Mouse (Mus musculus): Measurements from ENCODE around the gene Srrm4.

Gene Srrm4

DNA sequence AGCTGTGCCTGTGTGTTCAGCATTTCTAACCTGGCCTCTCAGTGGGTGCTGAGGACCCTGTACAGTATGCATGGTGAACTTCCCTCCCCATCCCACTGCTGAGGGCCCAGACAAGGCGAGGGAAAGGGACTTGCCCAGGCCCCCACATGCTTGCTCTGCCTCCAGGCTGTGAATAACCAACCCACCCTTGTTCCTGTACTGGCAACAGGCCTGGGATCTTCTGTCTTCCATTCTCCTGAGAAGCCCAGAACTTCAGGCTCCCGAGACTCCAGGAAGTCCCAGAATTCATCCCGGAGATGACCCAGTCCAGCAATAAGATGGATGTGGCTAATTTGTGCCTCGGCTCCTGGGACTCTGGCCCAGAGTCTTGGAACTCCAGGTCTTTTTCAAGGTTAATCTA lies 105.5 kb downstream of the Srrm4 start:
- DNase-seq, result peak in 1 of 2 experiments; percentile 4

DNA sequence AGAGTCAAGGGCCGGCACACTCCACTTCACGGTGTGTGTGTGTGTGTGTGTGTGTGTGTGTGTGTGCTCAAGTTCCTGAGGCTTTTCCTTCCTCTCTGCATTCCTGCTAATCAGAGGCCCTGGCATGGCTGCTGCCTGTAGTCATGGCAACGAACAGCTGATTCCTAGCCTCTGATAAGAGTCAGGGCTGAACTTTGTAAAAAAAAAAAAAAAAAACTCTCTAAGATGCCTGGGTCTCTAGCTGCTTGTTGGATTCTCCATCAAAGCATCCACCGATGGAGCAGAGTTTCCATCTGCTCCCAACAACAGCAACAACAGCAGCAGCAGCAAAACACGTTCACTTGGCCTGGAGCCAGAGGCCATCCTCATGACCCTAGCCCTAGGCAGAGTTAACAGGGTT lies 106.5 kb downstream of the Srrm4 start:
- peak; percentile 54 to 69 for DNase-seq

DNA sequence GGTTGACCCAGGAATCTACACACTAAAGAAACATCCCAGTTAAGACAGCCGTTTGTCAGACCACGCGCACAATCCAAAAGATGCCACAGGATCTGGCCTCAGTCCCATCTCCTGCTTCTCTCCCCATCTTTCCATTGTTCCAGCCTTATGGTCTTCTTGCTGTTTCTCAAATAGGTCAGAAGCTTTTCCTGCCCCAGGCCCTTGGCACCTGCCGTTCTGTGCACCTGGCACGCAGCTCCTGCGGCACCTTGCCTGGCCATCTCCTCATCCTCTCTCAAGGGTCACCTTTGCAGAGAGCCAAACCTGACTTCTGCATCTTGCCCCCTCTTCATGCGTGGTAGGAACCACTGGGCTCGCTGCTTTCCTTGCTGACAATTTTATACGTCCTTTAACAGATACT lies 107.4 kb downstream of the Srrm4 start:
- DNase-seq, result no peak

DNA sequence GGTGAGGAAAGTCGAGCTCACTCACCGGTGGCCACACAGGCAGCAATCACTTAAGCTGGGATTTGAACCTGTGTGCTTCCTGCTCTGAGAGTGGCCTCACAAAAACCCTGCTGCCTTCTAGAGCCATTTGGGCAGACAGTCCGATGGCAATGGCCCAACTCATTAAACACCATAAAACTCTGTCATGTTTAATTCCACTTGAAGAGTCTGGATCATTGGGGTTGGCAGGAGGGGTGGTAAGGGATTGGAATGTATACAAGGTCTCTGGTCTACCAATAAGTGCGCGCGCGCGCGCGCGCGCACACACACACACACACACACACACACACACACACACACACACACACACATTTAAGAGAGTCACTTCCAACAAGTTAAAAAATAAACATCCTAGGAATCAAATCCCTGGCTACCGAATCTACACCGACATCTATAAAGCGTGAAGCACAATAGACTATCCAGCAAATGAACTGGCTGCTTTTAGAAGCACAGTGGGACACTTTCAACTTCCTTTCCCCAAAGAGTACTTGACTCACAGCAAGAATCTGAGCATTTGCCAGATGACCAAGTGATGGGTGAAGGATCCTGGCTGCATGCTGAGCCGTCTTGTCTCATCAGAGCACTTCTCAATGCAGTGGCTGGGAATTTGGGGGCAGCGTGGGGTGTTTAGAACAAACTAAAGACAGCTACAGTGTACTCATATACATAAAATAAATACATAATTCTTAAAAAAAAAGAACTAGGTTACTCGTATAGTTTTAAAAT lies 112.8 kb downstream of the Srrm4 start:
- DNase-seq, result no peak

DNA sequence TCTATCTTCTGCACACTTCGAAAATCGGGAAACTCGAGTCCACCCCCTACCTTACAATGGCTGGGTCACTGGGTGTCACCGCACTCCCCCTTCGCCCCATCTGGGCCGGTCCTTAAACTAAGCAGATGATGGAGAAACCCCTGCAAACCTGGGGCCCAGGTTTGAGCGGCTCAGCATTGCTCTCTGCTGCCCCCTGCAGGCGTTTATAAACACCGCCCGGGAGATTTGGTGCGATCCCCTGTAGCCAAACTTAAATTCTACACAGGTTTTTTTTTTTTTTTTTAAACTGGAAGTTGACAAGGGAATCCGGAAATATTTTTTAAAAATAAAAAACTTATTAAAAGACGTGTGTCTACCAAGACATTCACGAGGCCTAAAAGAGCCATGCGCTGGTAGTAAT lies 115.6 kb downstream of the Srrm4 start:
- DNase-seq, result peak in 1 of 2 experiments; percentile 10

DNA sequence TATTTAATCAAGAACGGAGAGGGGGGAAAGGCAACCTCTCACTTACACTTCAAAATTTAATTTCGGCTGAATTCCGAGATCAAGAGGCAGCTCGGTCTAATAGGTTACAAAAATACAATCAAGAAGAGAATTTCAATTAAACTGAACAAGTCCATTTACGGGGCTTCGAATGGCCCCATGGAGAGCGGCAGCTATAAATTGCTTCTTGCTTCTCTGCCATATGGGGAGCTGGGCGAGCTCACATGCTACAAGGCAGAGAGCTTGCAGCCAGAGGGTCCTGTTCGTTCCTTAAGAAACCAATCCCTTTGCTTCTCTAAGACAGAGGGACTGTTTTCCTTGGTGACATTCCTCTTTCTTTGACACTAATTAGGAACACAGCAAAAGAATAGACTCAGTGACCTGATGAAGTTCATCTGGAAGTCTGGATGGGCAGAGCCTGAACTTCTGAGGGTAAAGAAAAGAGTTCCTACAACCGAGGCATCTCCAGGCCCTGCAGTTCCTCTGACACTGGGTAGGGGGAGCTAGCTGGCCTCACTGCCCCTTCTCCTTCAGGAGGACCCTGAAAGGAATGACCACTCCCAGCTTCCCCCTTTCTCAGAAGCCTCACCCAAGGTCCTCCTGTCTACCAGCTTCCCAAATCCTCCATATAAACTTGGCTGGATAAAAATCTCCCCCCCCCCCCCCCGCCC lies 130.1 kb downstream of the Srrm4 start:
- no peak for DNase-seq

DNA sequence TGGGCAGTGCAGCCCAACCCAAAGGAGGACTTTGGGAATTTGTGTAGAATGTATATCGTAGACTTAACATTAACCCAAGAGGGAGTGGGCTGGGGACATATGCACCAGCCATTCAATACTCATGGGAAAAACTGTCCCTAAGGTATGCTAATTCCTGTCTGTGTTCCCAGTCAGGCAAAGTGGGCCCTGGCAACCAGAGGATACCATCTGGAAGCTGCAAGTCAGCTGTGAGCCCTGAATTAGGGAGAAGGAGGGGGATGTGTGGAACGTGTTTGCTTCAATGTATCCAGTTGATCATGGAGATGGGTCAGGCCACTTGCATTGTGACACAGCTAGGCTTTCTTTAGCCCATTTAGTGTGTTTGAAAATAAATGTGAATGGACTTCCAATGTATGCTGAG lies 131.6 kb downstream of the Srrm4 start:
- no peak for DNase-seq

DNA sequence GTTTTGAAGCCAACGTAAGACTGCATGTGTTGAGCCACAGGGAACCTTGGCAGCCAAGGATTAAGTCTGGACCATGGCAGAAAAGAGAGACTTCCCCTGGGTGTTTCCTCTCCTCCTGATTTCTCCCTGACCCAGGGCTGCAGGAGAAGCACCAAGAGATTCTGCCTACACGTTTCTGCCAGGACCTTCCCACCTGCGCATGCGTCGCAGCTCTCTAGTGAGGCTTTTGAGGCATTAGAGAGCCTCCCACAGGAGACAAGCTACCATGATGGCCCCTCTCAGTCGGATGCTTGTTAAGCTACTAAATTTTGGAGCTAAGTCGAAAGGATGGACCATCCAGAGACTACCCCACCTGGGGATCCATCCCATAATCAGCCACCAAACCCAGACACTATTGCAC lies 133.8 kb downstream of the Srrm4 start:
- no peak for DNase-seq

DNA sequence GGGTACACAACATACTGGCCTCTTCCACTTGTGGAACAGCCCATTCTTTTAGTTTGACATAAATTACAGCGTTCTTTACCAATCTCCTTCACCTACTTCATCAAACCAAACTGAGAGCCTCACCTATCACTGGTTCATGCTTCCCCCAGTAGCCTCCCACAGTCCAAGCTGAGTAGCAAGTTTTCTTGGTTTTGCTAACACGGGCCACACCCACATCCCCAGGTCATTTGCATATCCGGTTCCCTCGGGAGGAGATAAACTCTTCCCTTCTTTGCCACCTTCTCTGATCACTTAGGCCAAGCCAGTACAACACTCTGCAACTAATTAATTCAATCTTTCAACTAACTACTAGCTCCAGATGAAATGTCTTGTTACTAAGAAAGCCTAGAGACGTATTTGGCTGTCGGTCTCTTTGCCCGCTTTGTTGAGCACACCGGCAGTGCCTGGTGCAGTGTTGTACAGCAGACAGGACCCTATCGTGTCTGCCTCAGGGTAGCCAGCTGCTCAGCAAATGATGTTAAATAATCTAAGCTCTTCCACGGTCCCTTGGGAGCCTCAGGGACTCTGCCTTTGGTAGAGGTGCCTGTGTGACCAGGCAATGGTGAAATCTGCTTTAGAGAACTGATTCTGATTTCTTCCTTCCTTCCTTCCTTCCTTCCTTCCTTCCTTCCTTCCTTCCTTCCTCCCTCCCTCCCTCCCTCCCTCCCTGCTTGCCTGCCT lies 134.7 kb downstream of the Srrm4 start:
- DNase-seq, result no peak

DNA sequence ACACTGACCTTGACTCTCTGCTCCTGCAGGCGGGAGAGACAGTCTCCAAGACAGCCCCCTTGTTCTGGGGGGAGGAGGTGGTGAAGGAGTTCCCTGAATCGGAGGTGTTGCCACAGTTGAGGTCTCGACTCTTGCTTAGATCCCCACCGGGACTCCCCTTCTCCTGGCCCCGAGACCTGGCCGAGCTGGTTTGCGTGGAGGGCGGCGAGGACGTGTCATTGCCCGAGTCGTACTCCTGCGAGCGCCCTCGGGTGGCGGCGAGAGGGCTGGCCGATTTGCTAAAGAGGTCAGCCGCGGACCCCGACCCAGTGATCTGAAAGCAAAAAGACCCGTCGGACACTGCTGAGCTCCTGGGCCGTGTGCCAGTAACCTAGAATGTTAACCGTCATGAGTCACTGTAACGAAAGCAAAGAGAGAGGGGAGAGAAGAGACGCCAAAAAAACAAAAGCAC lies 138.2 kb downstream of the Srrm4 start:
- DNase-seq, result peak in 1 of 2 experiments; percentile 29

DNA sequence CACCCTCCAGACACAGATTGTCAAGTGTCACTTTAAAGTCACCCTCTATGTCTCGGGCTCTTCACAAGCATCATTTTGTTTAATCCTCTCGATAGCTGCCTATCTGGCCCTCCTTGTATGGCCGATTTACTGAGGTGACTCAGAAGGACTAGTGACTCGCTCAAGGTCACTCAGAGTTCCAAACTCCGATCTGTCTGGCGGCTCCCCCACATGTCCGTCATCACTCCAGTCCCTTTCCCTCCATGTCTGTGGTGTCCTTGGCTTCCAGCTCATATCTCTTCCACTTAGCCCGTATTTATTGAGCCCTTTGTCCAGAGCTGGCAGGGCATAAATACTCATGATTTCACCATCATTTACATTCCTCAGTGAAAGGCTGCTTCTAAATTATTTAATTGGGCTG lies 140.7 kb downstream of the Srrm4 start:
- DNase-seq, result no peak

DNA sequence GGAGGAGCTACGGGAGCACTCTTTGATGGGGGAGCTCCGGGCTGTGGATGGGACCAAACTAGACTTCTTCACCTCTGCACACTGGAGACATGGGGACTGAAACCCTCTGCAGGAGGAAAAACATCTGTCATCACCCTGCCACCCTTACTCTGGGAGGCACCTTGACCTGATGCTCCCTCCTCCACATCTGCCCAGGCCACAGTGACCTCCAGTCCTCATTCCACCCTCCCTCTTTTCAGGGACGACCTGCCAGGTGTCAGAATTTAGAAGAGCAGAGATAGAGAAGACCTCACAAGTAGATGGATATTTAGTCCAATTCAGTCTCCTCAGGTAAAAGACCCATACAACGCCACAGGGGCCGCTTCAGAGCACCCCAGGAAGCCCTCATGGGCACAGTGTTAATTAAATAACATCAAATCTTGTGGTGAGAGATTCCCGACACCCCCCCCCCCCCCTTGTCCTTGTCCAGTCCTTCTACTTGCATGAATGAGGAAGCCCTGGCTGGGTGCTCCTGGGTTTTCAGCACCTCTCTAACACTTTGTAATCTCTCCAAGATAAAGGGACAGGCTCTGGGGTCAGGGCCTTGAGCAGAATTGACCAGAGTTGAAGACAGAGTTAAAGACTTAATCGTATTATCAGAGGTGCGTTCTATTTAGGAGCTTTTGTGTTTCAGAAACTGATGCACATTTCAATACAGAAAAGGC lies 141.9 kb downstream of the Srrm4 start:
- no peak for DNase-seq

DNA sequence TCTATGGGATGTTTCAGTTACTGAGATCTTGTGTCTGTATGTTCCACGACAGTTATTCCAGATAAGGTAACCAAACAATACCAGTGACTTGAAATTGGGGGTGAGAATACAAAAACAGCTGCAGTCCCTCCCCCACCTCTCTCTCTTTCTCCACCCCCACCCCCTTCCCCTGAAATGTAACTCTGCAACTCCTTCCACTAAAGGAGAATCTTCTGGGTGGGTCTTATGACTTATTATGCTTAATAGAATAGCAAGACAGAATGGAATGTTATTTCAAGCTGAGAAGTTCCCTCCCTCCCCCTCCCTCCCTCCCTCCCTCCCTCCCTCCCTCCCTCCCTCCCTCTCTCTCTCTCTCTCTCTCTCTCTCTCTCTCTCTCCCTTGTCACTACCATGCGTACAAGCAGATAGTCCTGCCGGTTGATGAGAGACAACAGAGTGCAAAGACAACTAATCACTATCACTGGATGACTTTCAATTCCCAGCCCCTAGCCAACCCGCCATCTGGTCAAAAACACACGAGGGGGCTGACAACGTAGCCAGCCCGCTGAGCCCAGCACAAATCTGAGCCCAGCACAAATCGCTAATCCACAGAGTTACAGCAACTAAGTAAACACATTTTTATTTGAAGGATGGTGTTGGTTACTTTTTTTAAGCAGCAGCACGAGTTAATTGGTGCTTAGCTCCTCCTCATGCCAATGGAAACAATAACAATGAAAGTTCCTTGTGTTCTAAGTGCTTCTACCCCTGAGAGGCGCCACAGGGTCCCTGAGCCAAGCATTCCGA lies 143.0 kb downstream of the Srrm4 start:
- no peak for DNase-seq

DNA sequence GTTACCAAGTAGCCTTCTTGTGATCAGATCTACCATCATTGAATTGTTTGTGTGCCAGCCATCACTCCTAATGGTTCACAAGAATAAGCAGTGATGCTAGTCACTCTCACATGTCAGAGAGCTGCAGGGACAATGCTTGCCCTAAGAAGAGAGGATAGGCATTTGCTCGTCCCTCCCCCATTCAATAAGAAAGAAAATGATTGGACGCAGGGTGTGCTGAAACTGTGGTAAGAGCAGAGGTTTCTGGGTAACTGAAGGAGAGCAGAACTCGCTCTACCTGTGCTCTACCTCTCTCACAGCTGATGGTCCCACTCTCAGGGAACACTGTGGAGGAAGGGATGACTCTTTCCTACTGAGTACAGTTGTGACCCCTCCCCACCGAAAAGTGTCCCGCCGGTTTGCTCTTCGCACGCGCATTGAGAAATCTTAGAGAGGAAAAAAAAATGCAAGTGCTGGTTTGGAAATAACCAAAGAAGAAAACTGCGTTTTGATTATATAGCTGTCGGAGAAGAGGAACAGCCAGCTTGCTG lies 143.7 kb downstream of the Srrm4 start:
- no peak for DNase-seq

DNA sequence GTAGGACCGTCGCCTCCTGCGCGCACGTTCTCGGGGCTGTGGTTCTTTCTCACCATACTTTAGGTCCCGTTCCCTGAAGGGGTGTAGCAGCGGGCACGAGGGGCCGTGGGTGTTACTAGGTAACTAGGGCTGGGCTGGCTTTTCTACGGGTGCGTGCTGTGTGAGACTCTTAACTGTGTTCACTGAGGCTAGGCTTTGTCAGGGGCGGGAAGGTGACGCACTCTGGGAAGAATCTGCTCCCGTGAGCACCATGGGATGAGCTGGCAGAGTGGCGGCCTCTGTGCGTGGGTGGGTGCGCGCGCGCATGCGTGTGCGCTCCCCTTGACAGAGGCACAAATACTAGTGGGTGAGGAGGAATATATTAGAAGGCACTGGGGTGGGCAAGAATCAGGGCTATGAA lies 145.1 kb downstream of the Srrm4 start:
- no peak for DNase-seq

DNA sequence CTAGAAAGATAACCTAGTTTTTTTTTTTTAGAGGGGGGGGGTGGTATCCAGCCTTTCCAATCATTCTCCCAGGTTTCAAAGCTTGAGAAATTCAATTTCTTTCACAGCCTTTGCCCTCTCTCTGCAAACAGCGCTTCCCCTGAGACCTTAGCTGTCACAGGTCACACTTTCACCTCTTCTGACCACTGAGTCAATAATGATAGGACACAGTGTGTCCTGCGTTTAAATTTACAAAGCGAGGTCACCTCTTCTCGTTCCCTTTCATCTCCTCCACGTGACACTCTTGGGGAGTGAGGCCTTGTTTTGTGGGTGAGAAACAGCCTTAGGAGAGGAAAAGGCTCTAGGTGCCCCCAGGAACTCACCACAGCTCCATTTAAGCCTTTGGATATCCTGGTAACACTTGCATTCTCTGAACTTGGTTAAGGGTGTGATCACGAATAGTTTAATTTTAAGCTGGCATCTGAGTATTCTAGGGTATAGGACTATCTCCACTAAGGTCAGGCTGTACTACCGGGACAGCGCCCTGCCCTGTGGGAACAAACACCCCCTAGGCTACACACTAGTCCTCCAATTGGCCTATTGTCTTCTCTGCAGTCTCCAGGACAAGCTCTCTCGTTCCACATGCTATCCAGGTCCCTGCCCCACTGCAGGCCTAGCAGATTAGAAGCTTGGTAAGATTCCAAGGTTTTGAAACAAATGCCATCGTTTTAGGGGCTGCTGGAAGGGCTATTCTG lies 145.8 kb downstream of the Srrm4 start:
- DNase-seq, result no peak

DNA sequence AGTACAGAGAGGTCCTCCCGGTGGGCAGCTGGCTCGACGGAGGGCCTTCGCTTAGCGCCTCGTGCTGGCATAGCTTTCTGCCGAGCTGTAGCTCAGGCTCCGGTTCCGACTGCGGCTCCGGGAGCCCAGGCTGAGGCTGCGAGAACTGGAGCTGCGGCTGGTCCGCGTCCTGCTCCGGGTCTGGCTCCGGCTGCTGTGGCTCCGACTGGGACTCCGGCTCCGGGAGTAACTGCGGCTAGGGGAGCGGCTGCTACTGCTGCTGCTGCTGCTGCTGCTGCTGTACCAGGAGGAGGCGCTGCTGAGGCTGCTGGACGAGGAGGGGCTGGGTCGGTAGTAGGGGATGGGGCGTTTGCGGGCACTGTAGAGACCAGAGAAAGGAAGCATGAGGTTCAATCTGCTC lies 147.1 kb downstream of the Srrm4 start:
- no peak for DNase-seq

DNA sequence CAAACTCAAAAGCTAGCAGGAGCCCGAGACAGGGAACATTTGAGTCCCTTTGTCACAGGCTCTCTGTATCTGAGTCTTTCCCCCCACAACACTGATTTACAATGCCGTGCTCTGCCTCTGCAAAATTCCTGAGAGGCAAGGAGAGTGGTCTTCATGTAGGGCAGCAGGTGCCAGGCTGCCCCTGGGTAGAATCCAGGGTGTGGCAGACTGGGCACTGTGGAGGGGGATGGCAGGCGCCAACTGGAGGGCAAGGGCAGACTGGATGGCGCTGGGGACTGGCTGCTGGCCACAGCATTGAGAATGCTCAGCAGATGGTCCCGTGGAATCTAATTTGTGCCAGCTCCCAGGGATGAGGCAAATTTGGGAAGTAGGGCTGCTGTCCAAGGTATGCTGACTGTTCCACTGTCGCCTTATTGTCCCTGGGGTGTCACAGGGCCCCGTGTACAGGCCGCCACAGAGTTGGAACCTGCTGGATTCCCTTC lies 148.1 kb downstream of the Srrm4 start:
- DNase-seq, result no peak

DNA sequence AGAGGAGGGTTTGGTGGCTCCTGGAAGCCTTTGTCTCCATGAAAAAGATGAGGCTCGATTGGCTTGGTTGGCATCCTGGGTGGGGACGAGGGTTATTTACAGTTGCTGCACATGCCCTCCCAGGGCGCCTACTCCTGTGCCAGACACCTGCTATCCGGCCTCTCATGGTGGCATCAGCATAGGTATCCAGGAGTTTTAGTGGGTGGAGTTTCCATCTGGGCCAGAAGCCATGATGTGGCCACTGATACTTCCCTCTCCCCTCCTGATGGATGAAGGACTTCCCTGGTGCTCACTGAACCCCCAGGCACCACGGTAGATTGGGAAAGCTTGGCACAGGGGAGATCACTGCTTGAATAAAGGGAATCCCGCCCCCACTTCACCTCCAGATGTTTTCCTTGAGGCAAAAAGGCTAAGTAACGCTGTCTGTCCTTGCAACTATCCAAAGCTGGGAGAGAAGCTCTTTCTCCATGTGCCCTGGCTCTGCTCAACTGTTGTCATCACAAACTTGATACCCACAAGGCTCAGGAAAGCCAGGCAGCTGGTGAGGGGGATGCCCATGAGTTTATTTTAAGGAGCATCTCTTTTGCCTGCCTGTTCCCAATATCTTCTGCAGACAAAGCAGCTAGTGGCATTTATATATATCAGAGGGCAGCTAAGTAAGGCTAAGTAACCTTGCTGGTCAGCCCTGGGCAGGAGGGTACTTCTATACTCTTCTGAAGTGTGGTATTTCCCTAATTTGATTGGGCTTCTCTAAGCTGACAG lies 148.7 kb downstream of the Srrm4 start:
- no peak for DNase-seq

DNA sequence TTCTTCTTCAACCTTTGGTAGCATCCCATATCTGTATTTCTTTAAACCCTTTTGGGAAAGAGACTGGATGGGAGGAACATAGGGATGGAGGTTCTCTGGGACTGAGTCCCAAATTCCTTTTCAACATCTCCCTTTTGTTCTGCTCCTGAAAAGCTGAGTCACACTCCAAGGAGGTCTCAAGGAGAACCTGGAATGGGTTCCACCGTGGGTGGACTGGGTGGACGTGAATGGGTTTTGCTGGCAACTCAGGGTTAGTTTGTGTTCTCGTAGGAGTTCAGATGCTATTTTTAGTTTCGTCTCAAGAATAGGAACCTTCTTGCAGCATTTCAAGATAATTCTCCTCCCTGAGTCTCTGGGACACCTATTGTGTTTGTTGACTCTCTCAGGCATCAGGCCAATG lies 151.4 kb downstream of the Srrm4 start:
- no peak for DNase-seq

All from kidney, adult 8-10 months (tissue).